Mouse (Mus musculus) liver, embryonic 14.5 days (tissue): ENCODE measurements around the gene Fam43b. TPM values are rescaled to one million over a fixed set of nuclear protein-coding genes. Genes with fewer than 3 reads are reported as not detected.

Experiments
- ATAC-seq: fragments of 200-750 bp; cut with Nextera tagmentation; 2 replicates; pipeline ENCODE4 v1.8.0; 2017; ENCODE audit warnings: moderate number of reproducible peaks, mild to moderate bottlenecking, moderate library complexity; ENCODE audit not compliant: insufficient read depth
- DNase-seq, 3 experiments: peaks; one replicate each; pipeline ENCODE4 v3.0.0-alpha.2; 2012 to 2013; ENCODE audit warnings: low read depth in 3 of 3, low spot score in 3 of 3
- H3K27ac ChIP-seq: fragments of 300-500 bp; sonication (generic); 2 replicates; pipeline ENCODE4 v1.5.1; 2014; ENCODE audit warnings: moderate library complexity, mild to moderate bottlenecking, control low read depth, inconsistent platforms
- H3K27me3 ChIP-seq: fragments of 300-500 bp; sonication (generic); 2 replicates; pipeline ENCODE4 v1.6.1; 2014; ENCODE audit warnings: mild to moderate bottlenecking, low read length, moderate library complexity; ENCODE audit not compliant: control insufficient read depth, insufficient read depth
- H3K36me3 ChIP-seq: fragments of 300-500 bp; sonication (generic); replicated peaks from 2 replicates; pipeline ENCODE4 v1.6.1; 2014; ENCODE audit warnings: low read depth; ENCODE audit not compliant: control insufficient read depth, insufficient read depth
- H3K4me1 ChIP-seq, 2 experiments: fragments of 200-500 bp in 1 of 2; fragments of 300-500 bp in 1 of 2; sonication (generic) in 1 of 2; replicated peaks; 2 replicates each; pipeline ENCODE4 v1.6.1; 2012 to 2014; ENCODE audit warnings: antibody characterized with exemption in 1 of 2, inconsistent platforms in 1 of 2, low read length in 1 of 2; ENCODE audit not compliant: control insufficient read depth in 2 of 2, insufficient read depth in 2 of 2
- H3K4me2 ChIP-seq: fragments of 300-500 bp; sonication (generic); 2 replicates; pipeline ENCODE4 v1.6.1; 2014; ENCODE audit warnings: low read depth, mild to moderate bottlenecking, control low read depth, moderate library complexity
- H3K4me3 ChIP-seq, 2 experiments: fragments of 200-500 bp in 1 of 2; fragments of 300-500 bp in 1 of 2; sonication (generic) in 1 of 2; 2 replicates each; pipeline ENCODE4 v1.5.1; 2012 to 2014; ENCODE audit warnings: low read depth in 2 of 2, low read length in 2 of 2, mild to moderate bottlenecking in 2 of 2, control low read depth in 1 of 2, inconsistent platforms in 1 of 2, moderate library complexity in 1 of 2; ENCODE audit not compliant: insufficient read depth in 1 of 2
- H3K9ac ChIP-seq: fragments of 300-500 bp; sonication (generic); replicated peaks from 2 replicates; pipeline ENCODE4 v1.6.1; 2014; ENCODE audit warnings: mild to moderate bottlenecking, control low read depth, moderate library complexity
- H3K9me3 ChIP-seq: fragments of 300-500 bp; sonication (generic); 2 replicates; pipeline ENCODE4 v1.6.1; 2016; ENCODE audit warnings: low read length, mixed read lengths; ENCODE audit not compliant: control insufficient read depth
- CTCF ChIP-seq: IDR thresholded peaks from 2 replicates; pipeline ENCODE4 v1.5.1; 2016; ENCODE audit warnings: antibody characterized with exemption, low read depth, control low read depth
- EP300 ChIP-seq: IDR thresholded peaks from 2 replicates; pipeline ENCODE4 v1.6.1; 2016; ENCODE audit warnings: antibody characterized with exemption, low read depth
- WGBS: fragments of 180-500 bp; shearing (Covaris S2); extraction: QIAGEN DNeasy Blood & Tissue Kit; methylation state at CpG from one replicate; pipeline ENCODE4 v1.1.7; 2014; ENCODE audit not compliant: insufficient replicate concordance; 5-methylcytosine and 5-hydroxymethylcytosine counted together
- polyA plus RNA-seq, 2 experiments: library from polyadenylated mRNA; depleted of rRNA in 1 of 2; stranded (reverse) in 1 of 2; unstranded in 1 of 2; fragments of >200 nt; fragmentation: Nextera tagmentation in 1 of 2; extraction: Ambion mirVana in 1 of 2; gene quantifications; 2 replicates each; pipeline versions ENCODE4 v1.2.1 to v1.2.3; 2012 to 2014

Gene Fam43b
- polyA plus RNA-seq, 2 experiments = not detected

GRCm38 (mm10) chr4:138411504-138412121 is 15.3 kb upstream of the Fam43b start:
- no peak overlapping the region for H3K27ac ChIP-seq
- H3K4me1 ChIP-seq = no peaks in the 10 kb centered on the region
- no peak overlapping the region for H3K4me3 ChIP-seq
- no peaks in the 10 kb centered on the region for H3K36me3 ChIP-seq
- H3K9me3 ChIP-seq = no peaks in the 10 kb centered on the region
- 52% methylated on average over 7 of the region's 7 CpGs for WGBS
- no peaks in the 10 kb centered on the region; the same call in 1 of the 2 replicates for H3K27me3 ChIP-seq
- DNase-seq (no peak), ATAC-seq (no peak)
- H3K9ac ChIP-seq = no peak overlapping the region
- H3K4me2 ChIP-seq = no peak overlapping the region
- TF ChIP-seq CTCF = no peak
- TF ChIP-seq EP300 = no peak

- Histone ChIP-seq H3K36me3 (no peaks in the 10 kb centered on the region), H3K9ac (no peak overlapping the region), H3K27me3 (no peaks in the 10 kb centered on the region; the same call in 1 of the 2 replicates), H3K9me3 (no peaks in the 10 kb centered on the region), H3K4me1 (no peaks in the 10 kb centered on the region), H3K4me3 (no peak overlapping the region), H3K4me2 (no peak overlapping the region), H3K27ac (no peak overlapping the region)
- DNase-seq = no peak
- ATAC-seq = no peak
- WGBS = 25% methylated on average over 5 of the region's 5 CpGs
- TF ChIP-seq EP300 (no peak), CTCF (no peak)
These were observed 14.7 kb upstream of the Fam43b start for GRCm38 (mm10) chr4:138411011-138411410.

GRCm38 (mm10) chr4:138407479-138408194 is 11.3 kb upstream of the Fam43b start:
- no peaks in the 10 kb centered on the region for H3K27me3 ChIP-seq
- no peak for ATAC-seq

GRCm38 (mm10) chr4:138404806-138405205 is 8.5 kb upstream of the Fam43b start:
- no peaks in the 10 kb centered on the region for H3K27me3 ChIP-seq
- ATAC-seq (no peak), DNase-seq (no peak)
- no peak overlapping the region for H3K9ac ChIP-seq
- H3K4me1 ChIP-seq = no peaks in the 10 kb centered on the region
- TF ChIP-seq CTCF (peak; percentile 90), EP300 (no peak)
- H3K36me3 ChIP-seq = no peaks in the 10 kb centered on the region
- 3% methylated on average over 2 of the region's 2 CpGs for WGBS
- no peak overlapping the region for H3K27ac ChIP-seq
- H3K9me3 ChIP-seq = no peaks in the 10 kb centered on the region
- H3K4me3 ChIP-seq = no peak overlapping the region
- H3K4me2 ChIP-seq = no peak overlapping the region

More at GRCm38 (mm10) chr4:138407479-138408194, 11.3 kb upstream of the Fam43b start:
- Histone ChIP-seq H3K4me2 (no peak overlapping the region), H3K27ac (no peak overlapping the region), H3K9ac (no peak overlapping the region), H3K4me1 (no peaks in the 10 kb centered on the region), H3K36me3 (no peaks in the 10 kb centered on the region), H3K4me3 (no peak overlapping the region), H3K9me3 (no peaks in the 10 kb centered on the region)
- 22% methylated on average over 12 of the region's 13 CpGs for WGBS
- DNase-seq = no peak
- TF ChIP-seq EP300 (no peak), CTCF (no peak)

GRCm38 (mm10) chr4:138396711-138397110 is 383 bp upstream of the Fam43b start:
- no peaks in the 10 kb centered on the region for H3K4me1 ChIP-seq
- ATAC-seq (no peak), DNase-seq (no peak)
- no peak overlapping the region for H3K4me2 ChIP-seq
- H3K9ac ChIP-seq = no peak overlapping the region
- peaks cover 39% of the 10 kb centered on the region for H3K27me3 ChIP-seq
- H3K36me3 ChIP-seq = no peaks in the 10 kb centered on the region
- H3K9me3 ChIP-seq = no peaks in the 10 kb centered on the region
- no peak overlapping the region for H3K27ac ChIP-seq
- H3K4me3 ChIP-seq = no peak overlapping the region
- TF ChIP-seq CTCF = no peak
- TF ChIP-seq EP300 = no peak
- 6% methylated on average over 8 of the region's 8 CpGs for WGBS
